Mouse (Mus musculus) kidney, adult 9 months (tissue): ENCODE measurements around the gene Smyd1.

Experiments
- DNase-seq: peaks from one replicate; pipeline ENCODE4 v3.0.0; 2022

The Smyd1 gene

GRCm38 (mm10) chr6:71199612-71200011 lies 122.4 kb downstream of the Smyd1 start, which contains the start of gene Fabp1:
Fabp1 (plus strand) TSS chr6:71199827.
- no peak for DNase-seq

- DNase-seq: no peak
Observed at GRCm38 (mm10) chr6:71197636-71198535, 124.1 kb downstream of the Smyd1 start.

- DNase-seq: no peak
Observed at GRCm38 (mm10) chr6:71196107-71196506, 125.9 kb downstream of the Smyd1 start.

- peak; percentile 6 for DNase-seq
Observed at GRCm38 (mm10) chr6:71193151-71193740, 128.8 kb downstream of the Smyd1 start.

GRCm38 (mm10) chr6:71190501-71190900 lies 131.5 kb downstream of the Smyd1 start:
- no peak for DNase-seq

GRCm38 (mm10) chr6:71189578-71189977 lies 132.5 kb downstream of the Smyd1 start:
- peak; percentile 26 for DNase-seq

- no peak for DNase-seq
Observed at GRCm38 (mm10) chr6:71184941-71185604, 137.0 kb downstream of the Smyd1 start.

GRCm38 (mm10) chr6:71180596-71180995 lies 141.4 kb downstream of the Smyd1 start:
- DNase-seq: no peak

- DNase-seq: peak; percentile 57
Observed at GRCm38 (mm10) chr6:71172812-71173580, 149.0 kb downstream of the Smyd1 start.

- DNase-seq: peak; percentile 65
Observed at GRCm38 (mm10) chr6:71166551-71167169, 155.4 kb downstream of the Smyd1 start.

GRCm38 (mm10) chr6:71164394-71164793 lies 157.6 kb downstream of the Smyd1 start:
- DNase-seq: no peak
